Comparison of ENCODE assay signal across 33 mouse cellular contexts in genomic region chr2:61630864-61631555, GRCm38 (mm10). TPM values are rescaled to one million over a fixed set of nuclear protein-coding genes. Genes with fewer than 3 reads are reported as not detected.
A peak's percentile ranks its signal among the peaks of the same experiment; 100 is the strongest.
DNase-seq lines count a peak whose midpoint lies in the region; ATAC-seq and TF ChIP-seq lines count a peak whose summit lies in the region.
"Had no signal": no experiment of that assay in that cellular context is flagged by ENCODE, and none has a peak within 500 bp of the region (broad histone marks: within the 10 kb centered on the region; RNA-seq: fewer than 3 reads in every experiment).

No protein-coding gene starts in this region.

- TF ChIP-seq CTCF in lung, postnatal 0 days (IDR thresholded peaks at IDR 0.05): no peak

- H3K9me3 ChIP-seq in lung, postnatal 0 days (ENCODE audit: low read length): no peaks in the 10 kb centered on the region
- H3K9me3 ChIP-seq in liver, embryonic 11.5 days (ENCODE audit: control insufficient read depth, low read length): no peaks in the 10 kb centered on the region
- H3K9me3 ChIP-seq: forebrain, embryonic 13.5 days; G1E; heart, embryonic 12.5 days; kidney, embryonic 15.5 days; limb, embryonic 10.5 days; limb, embryonic 15.5 days; liver, embryonic 15.5 days; megakaryocyte, embryonic 14.5 days; midbrain, embryonic 12.5 days had no signal

- TF ChIP-seq EP300 in lung, postnatal 0 days (IDR thresholded peaks at IDR 0.05): no peak

- H3K4me1 ChIP-seq in lung, postnatal 0 days (ENCODE audit: insufficient read depth, low read depth, low read length): no peaks in the 10 kb centered on the region
- H3K4me1 ChIP-seq in liver, embryonic 11.5 days (replicated peaks; ENCODE audit: control insufficient read depth, insufficient read depth, low read length): no peaks in the 10 kb centered on the region
- H3K4me1 ChIP-seq: forebrain, embryonic 13.5 days; kidney, embryonic 15.5 days; limb, embryonic 10.5 days; limb, embryonic 15.5 days; liver, embryonic 15.5 days; midbrain, embryonic 12.5 days had no signal

- no peak overlapping the region for H3K9ac ChIP-seq in lung, postnatal 0 days (replicated peaks; ENCODE audit: low read depth)
- no peak overlapping the region for H3K9ac ChIP-seq in liver, embryonic 11.5 days (ENCODE audit: low read depth, low read length)
- H3K9ac ChIP-seq: forebrain, embryonic 13.5 days; heart, embryonic 12.5 days; hindbrain, embryonic 14.5 days; kidney, embryonic 15.5 days; limb, embryonic 15.5 days; liver, embryonic 15.5 days; midbrain, embryonic 12.5 days had no signal

- DNase-seq in lung, postnatal 0 days (ENCODE audit: low spot score): no peak
- DNase-seq in lung, postnatal 36 days: no peak
- peak; percentile 24 for DNase-seq in ZHBTc4 (ENCODE audit: low read depth, low spot score)
- no peak for DNase-seq in liver, embryonic 11.5 days (ENCODE audit: low spot score)
- DNase-seq in cerebellum, postnatal 14 days: no peak
- no peak for DNase-seq in liver
- DNase-seq: adrenal gland, adult 2 months; adrenal gland, postnatal 36 days; B cell, adult 2 months; cerebellum, adult 2 months; cerebellum, postnatal 25 days; gastrocnemius, postnatal 25 days; heart, adult 2 months; kidney, adult 18-20 months; kidney, postnatal 4 days; layer of hippocampus, postnatal 36 days; lung, postnatal 10 days; thymus, adult 18-20 months; thymus, postnatal 36 days had no signal

- no peaks in the 10 kb centered on the region for H3K27me3 ChIP-seq in lung, postnatal 0 days (replicated peaks; ENCODE audit: insufficient read depth, low read length)
- H3K27me3 ChIP-seq in liver, embryonic 11.5 days (replicated peaks; ENCODE audit: control insufficient read depth, insufficient read depth, low read length): no peaks in the 10 kb centered on the region
- H3K27me3 ChIP-seq: CH12.LX; forebrain, embryonic 13.5 days; heart, embryonic 12.5 days; kidney, embryonic 15.5 days; limb, embryonic 15.5 days; liver, embryonic 15.5 days; megakaryocyte, embryonic 14.5 days; midbrain, embryonic 12.5 days; Patski had no signal

- WGBS in lung, postnatal 0 days: 76% methylated on average over 3 of the region's 3 CpGs
- 74% methylated on average over 3 of the region's 3 CpGs for WGBS in liver, embryonic 11.5 days

- no peak overlapping the region for H3K4me2 ChIP-seq in lung, postnatal 0 days (replicated peaks; ENCODE audit: low read depth, low read length)
- H3K4me2 ChIP-seq in liver, embryonic 11.5 days: no peak overlapping the region
- H3K4me2 ChIP-seq: forebrain, embryonic 13.5 days; heart, embryonic 12.5 days; hindbrain, embryonic 14.5 days; kidney, embryonic 15.5 days; limb, embryonic 15.5 days; liver, embryonic 15.5 days; midbrain, embryonic 12.5 days had no signal

- H3K4me3 ChIP-seq in lung, postnatal 0 days (ENCODE audit: low read depth, low read length): no peak overlapping the region
- H3K4me3 ChIP-seq in liver, embryonic 11.5 days (ENCODE audit: low read depth, low read length): no peak overlapping the region
- H3K4me3 ChIP-seq: forebrain, embryonic 13.5 days; heart, adult 2 months; heart, embryonic 12.5 days; kidney, embryonic 15.5 days; limb, embryonic 10.5 days; limb, embryonic 15.5 days; liver, embryonic 15.5 days; megakaryocyte, embryonic 14.5 days; midbrain, embryonic 12.5 days had no signal

- peaks cover 4% of the 10 kb centered on the region; the same call in 1 of the 2 replicates for H3K36me3 ChIP-seq in lung, postnatal 0 days (ENCODE audit: insufficient read depth, low read length)
- peaks cover 3% of the 10 kb centered on the region; the same call in 1 of the 2 replicates for H3K36me3 ChIP-seq in liver, embryonic 11.5 days (ENCODE audit: control insufficient read depth, insufficient read depth, low read length)

- peak; percentile 44; the same call in 1 of the 2 replicates for ATAC-seq in lung, postnatal 0 days
- peak; percentile 64 for ATAC-seq in megakaryocyte, adult 5-6 weeks (ENCODE audit: poor library complexity, severe bottlenecking)
- ATAC-seq in liver, embryonic 11.5 days (replicated peaks; ENCODE audit: low FRiP score): no peak
- ATAC-seq: forebrain, embryonic 13.5 days; Patski had no signal

- H3K27ac ChIP-seq in lung, postnatal 0 days (ENCODE audit: low read length): no peak overlapping the region
- no peak overlapping the region for H3K27ac ChIP-seq in liver, embryonic 11.5 days (ENCODE audit: low read depth, low read length)
- H3K27ac ChIP-seq: forebrain, embryonic 13.5 days; heart, adult 2 months; hindbrain, embryonic 14.5 days; kidney, embryonic 15.5 days; limb, embryonic 10.5 days; limb, embryonic 15.5 days; liver, embryonic 15.5 days; midbrain, embryonic 12.5 days; stomach, postnatal 0 days had no signal

RNA-seq across cellular contexts. Expression of gene Tank, which starts 52.6 kb away (rescaled TPM):
- polyA plus RNA-seq in lung, postnatal 0 days (2015; fragmentation: Nextera tagmentation; extraction: Ambion mirVana): 23.9 and 25.4 TPM in 2 replicates
- total RNA-seq in megakaryocyte, adult 5-6 weeks (2015): 146 and 167 TPM in 2 replicates
- 112 and 113 TPM in 2 replicates for total RNA-seq in megakaryocyte, adult 5-6 weeks (2017)
- 34.0 and 35.5 TPM in 2 replicates for polyA plus RNA-seq in liver, embryonic 11.5 days (2014; fragmentation: Nextera tagmentation; extraction: Ambion mirVana)
